Mouse (Mus musculus): ENCODE results near the gene Sobp.

DNA sequence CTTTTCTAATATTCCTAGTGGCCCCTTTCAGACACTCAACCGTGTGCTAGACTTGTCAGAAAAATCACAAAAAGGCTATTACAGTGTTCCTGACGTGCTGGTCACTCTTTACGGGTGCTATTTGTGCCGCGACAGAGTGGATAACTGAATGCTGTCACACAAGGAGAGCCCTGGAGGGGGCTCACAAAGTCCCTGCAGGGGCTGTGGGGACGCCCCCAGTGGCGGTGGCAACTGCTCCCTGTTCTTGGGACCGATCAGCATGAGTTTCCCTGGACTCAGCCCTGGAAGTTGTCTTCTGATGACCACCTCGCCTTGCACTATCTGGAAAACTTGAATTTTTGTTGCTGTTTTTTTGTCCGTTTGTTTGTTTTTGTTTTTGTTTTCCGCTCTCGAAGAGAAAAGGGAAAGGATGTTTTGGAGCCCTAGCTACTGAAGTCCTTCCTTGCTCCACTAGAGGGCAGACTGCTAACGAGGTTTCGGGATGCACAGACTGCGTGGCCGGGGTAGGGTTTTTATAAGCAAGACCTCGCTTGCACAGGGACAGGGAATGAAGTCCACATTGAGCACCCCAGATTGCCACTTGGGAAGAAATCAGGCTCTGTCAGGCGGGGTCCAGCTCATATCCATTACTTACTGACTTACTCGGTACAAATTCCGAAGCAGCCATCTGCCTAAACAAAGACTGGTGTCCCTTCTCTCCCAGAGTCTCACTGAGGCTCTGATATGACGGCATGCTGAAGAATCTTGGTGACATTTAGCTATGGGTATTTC, 216.3 kb downstream of the Sobp start:
- TF ChIP-seq EP300 (IDR thresholded peaks at IDR 0.05; ENCODE audit: low read depth) (no peak), CTCF (IDR thresholded peaks at IDR 0.05; ENCODE audit: low read depth) (peak; percentile 82)

Data from liver, embryonic 14.5 days (tissue).